Mouse (Mus musculus) retina, postnatal 7 days (tissue): ENCODE results near the gene Nr2f2.

Experiments
- DNase-seq: peaks from one replicate; pipeline ENCODE4 v3.0.0-alpha.2; 2012; ENCODE audit warnings: low read depth, low spot score

The Nr2f2 gene

GRCm38 (mm10) chr7:70351981-70352560 lies 14.5 kb downstream of the Nr2f2 start:
- no peak for DNase-seq

GRCm38 (mm10) chr7:70350781-70351551 lies 15.6 kb downstream of the Nr2f2 start:
- DNase-seq: no peak

- DNase-seq: no peak
Observed at GRCm38 (mm10) chr7:70349981-70350670, 16.4 kb downstream of the Nr2f2 start.

GRCm38 (mm10) chr7:70348977-70349615 lies 17.4 kb downstream of the Nr2f2 start:
- no peak for DNase-seq

- DNase-seq: no peak
Observed at GRCm38 (mm10) chr7:70348064-70348976, 18.2 kb downstream of the Nr2f2 start.

- DNase-seq: no peak
Observed at GRCm38 (mm10) chr7:70347618-70347958, 18.9 kb downstream of the Nr2f2 start.

GRCm38 (mm10) chr7:70346951-70347617 lies 19.5 kb downstream of the Nr2f2 start:
- no peak for DNase-seq

GRCm38 (mm10) chr7:70346010-70346536 lies 20.5 kb downstream of the Nr2f2 start:
- DNase-seq: peak; percentile 72

GRCm38 (mm10) chr7:70343426-70343825 lies 23.1 kb downstream of the Nr2f2 start:
- DNase-seq: no peak

- DNase-seq: no peak
Observed at GRCm38 (mm10) chr7:70342771-70343170, 23.8 kb downstream of the Nr2f2 start.

GRCm38 (mm10) chr7:70342076-70342475 lies 24.5 kb downstream of the Nr2f2 start:
- DNase-seq: no peak

- no peak for DNase-seq
Observed at GRCm38 (mm10) chr7:70339998-70340630, 26.4 kb downstream of the Nr2f2 start.

- no peak for DNase-seq
Observed at GRCm38 (mm10) chr7:70338265-70338640, 28.3 kb downstream of the Nr2f2 start.

- DNase-seq: no peak
Observed at GRCm38 (mm10) chr7:70337581-70338264, 28.8 kb downstream of the Nr2f2 start.

- no peak for DNase-seq
Observed at GRCm38 (mm10) chr7:70336571-70337240, 29.8 kb downstream of the Nr2f2 start.

GRCm38 (mm10) chr7:70336126-70336525 lies 30.4 kb downstream of the Nr2f2 start:
- DNase-seq: no peak

- DNase-seq: no peak
Observed at GRCm38 (mm10) chr7:70335411-70335810, 31.1 kb downstream of the Nr2f2 start.

GRCm38 (mm10) chr7:70334836-70335235 lies 31.7 kb downstream of the Nr2f2 start:
- DNase-seq: no peak

- no peak for DNase-seq
Observed at GRCm38 (mm10) chr7:70333851-70334250, 32.7 kb downstream of the Nr2f2 start.
